Mouse (Mus musculus) thymus, postnatal 14 days (tissue): Measurements from ENCODE around the gene Zfp219.
"Not testable (repeated sequence)": the region's sequence is repeated elsewhere in the genome, so short reads cannot be mapped to it uniquely, and the experiment has no call there.

ENCODE experiments used
- DNase-seq: peaks from one replicate; pipeline ENCODE4 v3.0.0; 2021

The Zfp219 gene

DNA sequence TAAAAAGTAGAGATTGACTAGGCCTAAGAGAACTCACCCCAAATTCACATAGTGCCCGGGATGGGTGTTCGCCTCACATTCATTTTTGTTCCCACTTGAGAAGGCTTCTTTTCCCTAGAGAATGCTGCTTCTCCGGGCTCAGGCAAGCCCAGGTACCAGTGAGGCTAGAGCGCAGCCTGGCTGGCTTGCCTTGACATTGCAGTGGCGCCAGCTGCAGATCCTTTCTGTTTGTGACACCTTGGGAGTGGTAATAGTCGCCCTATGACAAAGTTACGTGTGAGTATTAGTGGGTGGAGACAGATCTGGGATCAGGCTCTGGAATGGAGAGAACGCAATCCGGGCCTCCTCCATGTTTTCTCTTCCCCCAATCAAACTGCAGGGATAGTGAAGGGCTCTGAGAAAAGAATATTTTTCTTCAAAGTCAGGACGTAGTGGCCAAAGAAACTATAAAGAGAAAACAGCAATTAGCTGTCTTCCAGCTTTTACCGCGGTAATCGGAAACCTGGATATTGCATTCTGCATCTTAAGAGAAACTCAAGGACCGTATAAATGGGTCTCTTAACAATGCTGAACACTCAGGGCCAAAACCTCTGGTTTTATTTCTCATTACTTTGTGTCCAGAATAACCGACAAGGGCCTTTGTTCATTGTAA is at the start of gene Zfp219:
Gene Zfp219, minus strand, starts transcription at position 248 of the 652 bp plus-strand sequence.
- peak; percentile 82 for DNase-seq

DNA sequence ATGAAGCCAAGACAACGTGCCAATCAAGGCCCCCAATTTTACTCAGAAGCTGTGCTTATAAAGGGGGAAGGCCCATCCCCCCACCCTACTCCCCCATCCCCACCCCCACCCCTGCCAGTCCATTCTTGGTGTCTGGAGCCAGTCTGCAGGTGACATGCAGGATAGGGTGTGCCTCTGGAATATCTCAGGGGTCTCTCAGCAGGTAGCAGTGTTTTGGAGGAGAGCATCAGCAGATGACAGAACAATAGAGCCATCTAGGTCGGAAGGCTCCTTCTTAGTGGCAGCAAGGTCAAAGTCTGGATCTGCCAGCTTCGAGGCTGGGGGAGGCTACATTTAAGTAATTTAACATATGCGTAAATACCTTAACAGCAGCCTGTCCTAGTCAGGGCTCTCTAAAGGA is 45.6 kb upstream of the Zfp219 start:
- no peak for DNase-seq

DNA sequence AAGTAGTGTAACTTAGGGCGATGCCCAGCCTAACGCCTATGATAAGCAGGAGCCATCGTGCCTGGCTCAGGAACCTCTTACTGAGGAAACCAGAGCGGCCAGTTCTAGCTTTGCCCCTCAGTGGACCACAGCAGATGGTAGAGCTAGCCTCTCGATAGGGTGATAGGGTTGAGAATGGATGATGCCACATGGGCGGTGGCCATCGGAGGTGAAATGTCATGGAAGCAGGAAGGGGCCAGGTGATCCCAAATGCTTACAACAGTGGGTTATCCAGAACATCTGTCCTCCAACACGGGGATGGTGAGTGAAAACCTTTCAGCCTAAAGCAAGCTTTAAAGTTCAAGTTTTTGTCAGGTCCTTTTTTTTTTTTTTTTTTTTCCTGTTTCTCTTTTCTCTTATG is 41.3 kb upstream of the Zfp219 start:
- DNase-seq: no peak

DNA sequence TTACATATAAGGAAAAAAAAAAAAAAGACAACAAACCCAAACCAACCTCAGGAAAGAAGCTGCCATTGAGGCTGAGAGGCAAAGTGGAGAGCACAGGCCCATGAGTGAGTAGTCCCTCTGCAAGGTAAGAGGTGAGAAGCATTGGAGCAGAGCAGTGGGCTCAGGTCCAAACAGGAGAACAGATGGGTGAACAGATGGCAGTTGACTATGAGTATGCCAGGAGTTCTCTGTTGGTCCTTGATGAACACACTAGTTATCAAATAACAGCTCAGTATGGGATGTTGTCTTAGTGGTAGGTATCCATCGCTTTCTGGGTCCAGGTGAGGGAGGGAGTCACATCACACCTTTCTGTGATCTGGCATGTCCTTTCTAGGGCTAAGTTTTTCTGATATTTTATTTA is 40.3 kb upstream of the Zfp219 start:
- no peak for DNase-seq

DNA sequence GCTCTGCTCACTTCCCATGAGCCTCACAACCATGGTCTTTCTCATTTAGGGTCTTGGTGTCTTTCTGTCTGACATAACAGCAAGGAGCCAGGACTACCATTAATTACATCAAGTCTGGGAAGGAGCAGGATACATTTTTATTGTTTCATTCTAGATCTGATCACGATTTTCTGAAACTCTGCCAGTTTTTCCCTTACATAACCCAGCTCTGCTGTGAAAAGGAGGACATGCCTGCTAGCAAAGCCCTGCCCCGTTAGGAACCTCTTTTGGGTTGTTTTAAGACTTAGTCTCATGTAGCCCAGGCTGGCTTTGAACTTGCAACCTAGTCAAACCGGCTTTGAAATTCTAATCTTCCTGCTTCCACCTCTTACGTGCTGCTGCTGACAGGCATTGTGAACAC is 39.4 kb upstream of the Zfp219 start:
- DNase-seq: no peak

DNA sequence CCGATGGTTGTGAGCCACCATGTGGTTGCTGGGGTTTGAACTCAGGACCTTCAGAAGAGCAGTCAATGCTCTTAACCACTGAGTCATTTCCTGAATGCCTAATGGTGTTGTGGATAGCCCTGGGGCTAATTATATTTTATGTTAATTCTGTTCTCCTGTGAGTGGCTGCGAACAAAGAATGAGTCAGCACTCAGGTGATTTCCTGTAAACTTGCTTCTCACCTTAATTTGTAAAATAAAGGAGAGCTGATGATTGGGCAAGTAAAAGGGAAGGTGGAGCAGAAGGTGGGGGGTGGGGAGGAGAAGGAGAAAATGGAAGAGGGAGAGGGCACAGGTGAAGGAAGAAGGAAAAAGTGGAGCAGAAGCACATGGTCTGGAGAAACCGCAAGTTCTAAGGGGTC is 32.2 kb upstream of the Zfp219 start:
- not testable (repeated sequence) for DNase-seq

DNA sequence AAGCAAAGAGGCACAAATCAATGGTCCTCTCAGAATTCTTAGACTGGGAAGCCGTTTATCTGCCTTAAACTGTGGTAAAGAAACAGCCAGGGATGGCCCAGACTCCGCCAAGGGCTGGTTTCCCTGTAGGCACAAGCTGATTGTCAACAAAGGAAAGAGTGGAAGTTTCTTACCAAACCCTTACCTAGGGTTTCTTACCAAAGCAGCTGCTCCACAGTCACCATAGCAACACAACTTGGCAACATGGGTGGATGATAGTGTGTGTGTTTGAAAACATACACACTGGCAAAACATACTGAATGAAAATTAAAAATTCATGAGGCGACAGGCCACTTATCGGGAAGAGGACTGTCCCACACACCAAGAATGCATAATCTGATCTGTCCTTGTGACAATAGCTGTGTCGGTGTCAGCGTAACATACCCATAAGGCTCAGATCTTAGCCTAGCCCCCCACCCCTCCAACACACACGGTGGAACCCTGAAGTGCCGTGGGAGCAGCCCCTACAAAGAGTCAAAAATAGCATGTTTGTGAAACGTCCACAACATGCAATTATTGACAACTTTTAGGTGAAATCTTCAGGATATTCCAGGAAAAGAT is 25.5 kb upstream of the Zfp219 start:
- DNase-seq: no peak

DNA sequence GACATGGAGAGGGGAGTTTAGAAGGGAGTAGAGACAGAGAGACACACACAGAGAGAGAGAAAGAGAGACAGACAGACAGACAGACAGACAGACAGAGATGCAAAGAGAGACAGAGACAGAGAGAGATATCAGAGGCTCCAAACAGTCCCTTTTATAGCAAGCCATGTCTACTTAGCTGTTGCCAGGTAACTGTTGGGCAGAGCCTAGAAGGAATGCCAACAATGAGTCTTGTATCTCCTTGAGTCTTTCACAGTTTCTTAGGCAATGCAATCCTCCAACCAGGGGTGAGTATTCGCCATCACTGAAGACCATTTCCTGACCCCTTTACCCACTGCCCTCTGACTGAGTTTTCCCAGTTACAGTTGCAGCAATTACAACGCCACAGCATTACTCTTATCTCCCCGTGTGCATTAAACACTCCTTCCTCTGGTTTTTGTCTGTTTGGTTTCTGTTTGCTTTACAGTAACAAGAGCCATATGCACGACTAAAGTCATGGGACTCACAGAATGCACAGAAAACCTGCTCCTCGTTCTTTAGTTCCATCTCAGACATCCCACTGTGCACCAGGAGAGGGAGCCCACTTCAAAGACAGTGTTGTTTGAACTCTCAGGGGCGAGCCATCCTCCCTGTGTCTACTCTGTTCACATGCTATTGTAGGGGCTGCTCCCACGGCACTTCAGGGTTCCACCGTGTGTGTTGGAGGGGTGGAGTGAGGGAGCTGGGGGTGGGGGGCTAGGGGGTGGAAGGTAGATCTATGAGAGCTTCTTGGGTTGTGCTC is 24.6 kb upstream of the Zfp219 start:
- DNase-seq: peak; percentile 68

DNA sequence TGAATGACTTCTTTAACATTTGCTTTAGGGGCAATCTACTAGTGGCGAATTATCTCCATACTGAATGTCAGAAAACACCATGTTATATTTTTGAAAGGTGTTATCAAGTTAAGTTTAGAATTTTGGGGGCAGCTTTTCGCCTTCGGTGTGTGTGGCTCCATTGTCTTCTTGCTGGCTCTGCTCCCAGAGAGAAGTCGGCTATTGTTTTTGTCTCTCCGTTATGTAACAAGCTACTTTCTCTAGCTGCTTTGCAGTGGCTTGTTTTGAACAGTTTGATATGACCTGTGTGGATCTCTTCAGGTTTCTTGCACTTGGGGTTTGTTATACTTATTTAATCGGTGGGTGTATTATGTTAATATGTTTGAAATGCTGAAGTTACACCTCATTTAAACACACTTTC is 22.9 kb upstream of the Zfp219 start:
- DNase-seq: no peak

DNA sequence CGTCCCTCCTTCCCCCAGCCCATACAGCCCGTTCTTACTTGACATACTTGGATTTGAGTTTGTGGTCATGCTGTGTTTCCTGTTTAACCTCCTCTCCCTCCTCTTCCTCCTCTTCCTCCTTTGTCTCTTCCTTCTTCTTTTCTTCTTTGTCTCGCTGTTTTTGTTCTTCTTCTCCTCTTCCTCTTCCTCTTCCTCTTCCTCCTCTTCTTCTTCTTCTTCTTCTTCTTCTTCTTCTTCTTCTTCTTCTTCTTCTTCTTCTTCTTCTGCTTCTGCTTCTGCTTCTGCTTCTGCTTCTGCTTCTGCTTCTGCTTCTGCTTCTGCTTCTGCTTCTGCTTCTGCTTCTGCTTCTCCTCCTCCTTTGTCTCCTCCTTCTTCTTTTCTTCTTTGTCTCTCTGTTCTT is 21.8 kb upstream of the Zfp219 start, which contains the start of gene Olfr221:
Gene Olfr221, minus strand, starts transcription at position 101 of the 400 bp plus-strand sequence.
- DNase-seq: not testable (repeated sequence)

DNA sequence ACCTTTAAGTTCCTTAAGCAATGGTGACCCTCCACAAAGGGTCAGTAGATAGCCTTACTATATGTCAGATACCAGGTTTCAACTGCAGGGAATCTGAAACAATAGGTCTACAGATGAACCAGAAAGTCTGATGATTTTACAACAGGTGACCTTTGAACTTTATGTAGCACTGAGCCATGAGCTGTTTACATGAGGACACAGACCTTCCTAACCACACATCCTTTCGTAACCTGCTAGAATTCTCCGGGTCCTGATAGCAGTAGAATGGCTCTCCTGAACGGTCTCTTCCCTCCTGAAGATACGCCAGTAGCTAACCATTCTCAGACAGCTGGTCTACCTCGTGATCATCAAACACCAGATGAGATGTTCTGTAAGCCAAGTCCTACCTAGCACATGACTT is 18.8 kb upstream of the Zfp219 start:
- DNase-seq: no peak

DNA sequence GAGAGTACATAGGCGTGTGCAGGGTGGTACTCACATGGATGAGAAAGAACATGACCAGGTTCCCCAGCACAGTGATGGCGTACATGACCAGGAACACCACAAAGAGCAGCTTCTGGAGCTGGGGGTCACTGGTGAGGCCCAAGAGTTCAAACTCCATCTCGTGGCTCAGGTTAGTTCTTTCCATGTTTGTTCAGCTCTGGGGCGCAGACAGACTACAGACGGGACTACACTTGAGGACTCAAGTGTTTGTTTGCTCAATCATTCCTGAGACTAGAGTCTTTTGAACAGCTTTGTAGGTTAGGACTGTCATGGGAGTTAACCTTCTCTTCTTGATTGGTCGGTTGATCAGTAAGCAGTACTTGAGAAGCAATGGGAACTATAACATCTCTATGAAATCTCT is 15.4 kb upstream of the Zfp219 start:
- no peak for DNase-seq

DNA sequence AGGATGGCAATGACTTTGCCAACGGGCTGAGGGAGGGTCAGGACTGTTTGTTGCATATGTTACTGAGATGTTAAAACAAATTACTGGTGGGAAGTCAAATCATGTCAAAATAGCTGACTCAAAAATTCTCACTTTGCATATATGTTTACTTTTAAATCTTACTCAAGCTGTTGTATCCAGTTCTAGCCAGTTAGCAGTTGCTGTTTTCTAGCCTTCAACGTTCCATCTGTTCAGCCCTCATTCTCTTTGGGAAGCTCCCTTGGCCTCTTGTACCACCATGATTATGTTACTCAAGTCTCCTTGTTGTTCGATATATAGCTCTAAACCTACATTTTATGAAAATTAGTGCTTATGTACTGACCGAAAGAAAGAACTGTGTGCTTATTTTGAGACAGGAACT is 5.8 kb upstream of the Zfp219 start:
- DNase-seq: no peak

DNA sequence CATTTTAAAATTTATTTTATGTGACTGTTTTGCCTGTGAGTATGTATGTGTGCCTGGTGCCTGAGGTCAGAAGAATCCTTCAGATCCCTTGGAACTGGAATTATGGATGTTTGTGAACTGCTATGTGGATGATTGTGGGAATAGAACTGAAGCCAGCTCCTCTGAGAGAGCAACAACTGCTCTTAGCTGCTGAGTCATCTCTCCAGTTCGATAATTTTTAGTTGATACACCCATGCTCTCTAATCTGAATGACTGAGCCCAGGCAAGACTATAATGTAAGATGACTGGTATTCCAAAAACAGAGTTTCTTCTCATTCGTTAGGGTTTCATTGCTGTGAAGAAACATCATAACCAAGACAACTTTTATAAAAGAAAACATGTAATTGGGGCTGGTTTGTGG is 3.6 kb upstream of the Zfp219 start:
- DNase-seq: no peak

DNA sequence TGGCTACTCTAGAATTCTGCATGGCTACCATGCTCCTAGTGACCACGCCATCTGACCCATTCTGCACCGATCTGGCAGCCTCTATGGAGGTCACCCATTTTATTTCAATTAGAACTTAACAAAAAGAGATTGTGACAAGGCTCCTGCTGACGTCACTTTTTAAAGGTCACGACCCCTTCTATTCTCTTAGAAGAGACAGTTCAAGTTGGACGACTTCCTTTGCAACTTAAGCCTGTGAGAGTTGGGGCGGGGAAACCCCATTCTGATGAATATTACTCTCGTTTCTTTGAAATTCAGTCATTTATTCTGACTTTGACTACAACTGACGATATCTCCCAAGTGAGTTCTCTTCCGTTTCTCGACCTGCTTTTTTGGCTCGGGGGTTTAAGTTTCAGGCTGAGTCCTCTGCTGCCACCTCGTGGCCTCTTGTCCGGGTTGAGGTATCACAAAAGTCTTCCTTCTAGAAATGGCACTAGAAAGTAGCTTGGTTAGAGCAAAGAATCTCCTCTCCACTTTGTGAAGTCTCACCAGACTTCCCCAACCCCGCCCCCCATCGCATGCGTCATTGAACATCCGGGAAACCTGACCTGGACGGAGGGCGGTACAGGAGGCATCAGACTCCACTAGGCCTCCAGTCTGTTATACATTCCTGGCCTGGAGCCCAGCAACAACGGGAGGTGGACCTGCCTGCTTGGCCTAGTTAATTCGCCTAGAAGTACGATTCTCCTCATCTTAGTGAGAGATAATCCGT is 2.4 kb upstream of the Zfp219 start:
- DNase-seq: peak; percentile 94

DNA sequence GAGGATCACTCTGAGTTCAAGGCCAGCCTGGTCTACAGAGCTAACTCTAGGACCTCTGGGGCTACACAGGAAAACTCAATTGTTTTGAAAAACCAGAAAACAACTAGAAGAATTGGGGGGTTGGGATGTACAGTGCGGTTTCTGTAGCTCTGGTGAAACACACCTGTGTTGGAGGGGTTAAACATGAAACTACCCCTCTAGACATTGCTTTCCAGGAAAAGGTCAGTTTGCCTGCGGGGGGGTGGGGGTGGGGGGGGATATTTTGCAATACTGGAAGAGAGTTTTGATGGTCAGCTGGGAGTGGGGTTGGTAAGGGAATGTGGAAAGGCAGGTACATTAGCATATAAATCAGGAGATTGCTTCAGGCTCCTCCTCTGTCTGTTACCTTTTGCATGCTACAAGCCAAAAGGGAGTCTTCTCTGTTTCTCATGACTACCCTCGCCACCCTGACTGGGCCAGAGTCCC is 1.7 kb upstream of the Zfp219 start:
- DNase-seq: no peak

DNA sequence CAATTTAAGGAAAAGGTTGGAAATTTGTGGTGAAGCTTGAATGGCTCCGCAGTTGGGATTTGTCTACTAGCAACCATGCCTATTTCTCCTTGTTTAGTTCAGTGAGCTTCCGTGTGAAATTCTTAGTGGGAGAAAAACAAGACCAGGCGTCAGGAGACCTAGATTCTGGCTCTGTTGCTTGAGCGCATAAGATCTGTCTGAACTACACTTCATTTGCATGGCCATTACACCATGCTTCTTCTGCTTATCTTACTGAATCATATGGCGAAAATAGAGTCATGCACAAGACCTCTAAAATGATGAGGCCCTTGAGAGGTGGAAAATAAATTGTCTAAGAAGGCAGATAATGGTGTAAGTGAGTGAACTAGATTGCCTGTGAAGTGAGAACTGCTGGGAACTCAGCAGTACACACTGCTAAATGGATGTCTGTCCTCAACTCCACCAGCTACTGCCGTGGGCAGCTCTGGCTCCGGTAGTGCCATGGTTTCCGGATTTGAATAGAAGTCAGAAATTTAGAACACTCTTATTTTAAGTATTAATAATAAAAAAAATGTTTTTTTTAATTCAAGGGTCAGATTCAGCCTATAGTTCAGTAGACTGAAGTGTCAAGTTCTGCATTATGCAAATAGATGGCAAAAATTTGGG is 1.2 kb upstream of the Zfp219 start:
- DNase-seq: no peak

DNA sequence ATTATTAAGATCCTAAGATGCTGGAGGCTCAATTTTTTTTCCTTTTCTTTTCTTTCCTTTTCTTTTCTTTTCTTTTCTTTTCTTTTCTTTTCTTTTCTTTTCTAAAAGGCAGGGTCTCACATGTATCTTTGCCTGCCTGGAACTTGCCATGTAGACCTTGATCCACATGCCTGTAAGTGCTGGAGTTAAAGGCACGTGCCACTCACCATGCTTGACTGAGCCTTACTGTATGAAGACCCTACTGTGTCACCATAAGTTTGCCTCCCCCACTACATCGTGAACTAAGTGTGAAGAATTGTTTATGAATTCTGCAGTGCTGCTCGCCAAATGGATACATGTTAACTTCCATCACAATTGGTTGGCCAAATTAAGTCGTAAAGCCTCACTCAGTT is 601 bp upstream of the Zfp219 start:
- DNase-seq: no peak

DNA sequence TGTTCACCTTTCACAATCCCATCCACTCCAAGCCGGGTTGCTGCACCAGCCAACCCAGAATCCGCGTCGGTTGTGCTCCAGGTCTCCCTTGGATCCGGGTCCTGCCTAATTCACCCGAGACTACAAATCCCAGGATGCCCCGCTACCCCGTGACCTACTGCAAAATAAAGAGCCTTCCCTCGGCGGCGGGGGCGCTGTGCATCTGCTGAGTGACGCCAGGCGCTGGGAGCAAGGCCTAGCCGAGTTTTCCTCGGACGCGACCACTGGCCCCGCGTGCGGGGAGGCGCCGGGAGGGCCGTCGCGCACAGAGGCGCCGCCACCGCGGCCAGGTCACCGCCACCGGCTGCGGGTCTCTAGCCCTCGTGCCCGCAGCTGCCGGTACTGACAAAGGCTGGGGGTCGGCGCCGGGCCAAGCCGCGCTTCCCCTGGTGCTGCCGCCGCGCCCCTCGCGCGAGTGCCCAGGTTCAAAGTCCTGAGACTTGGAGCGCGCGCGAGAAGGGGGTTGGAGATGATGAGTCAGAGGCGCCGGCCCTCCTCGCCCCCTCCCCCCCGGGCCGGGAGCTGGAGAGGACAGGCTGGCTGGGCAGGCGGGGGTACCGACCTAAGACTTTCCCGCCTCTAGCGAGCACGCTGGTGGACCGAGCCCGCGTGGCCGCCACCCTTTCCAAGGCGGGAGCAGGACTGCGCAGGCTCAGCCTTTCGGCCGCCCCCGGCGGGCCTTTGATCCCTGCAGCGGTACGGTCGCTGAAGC is 768 bp downstream of the Zfp219 start:
- DNase-seq: peak; percentile 98

DNA sequence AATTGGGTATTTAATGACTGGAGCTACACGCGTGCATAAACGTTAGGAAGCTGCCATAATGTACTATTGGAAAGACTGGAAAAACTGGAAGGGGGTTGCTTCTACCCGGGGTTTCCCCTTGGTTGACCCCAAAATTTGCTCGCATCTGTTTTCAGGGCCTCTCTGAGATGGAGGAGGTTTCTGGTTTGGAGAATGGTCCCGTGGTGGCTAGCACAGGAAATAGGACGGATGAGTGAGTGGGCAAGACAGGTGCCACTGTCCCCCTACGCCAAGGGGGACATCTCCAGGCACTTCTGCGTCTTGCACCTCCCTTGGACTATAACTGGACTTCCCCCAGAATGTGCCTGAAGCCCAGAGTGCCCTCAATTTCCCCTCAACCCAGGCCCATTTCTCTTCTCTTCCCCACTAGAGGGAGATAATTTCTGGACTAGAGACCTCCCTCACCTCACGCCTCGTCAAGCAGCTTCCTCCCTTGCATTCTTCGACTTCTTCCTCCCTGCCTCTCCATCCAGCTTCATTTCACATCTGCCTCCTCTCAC is 1.4 kb downstream of the Zfp219 start:
- DNase-seq: no peak

DNA sequence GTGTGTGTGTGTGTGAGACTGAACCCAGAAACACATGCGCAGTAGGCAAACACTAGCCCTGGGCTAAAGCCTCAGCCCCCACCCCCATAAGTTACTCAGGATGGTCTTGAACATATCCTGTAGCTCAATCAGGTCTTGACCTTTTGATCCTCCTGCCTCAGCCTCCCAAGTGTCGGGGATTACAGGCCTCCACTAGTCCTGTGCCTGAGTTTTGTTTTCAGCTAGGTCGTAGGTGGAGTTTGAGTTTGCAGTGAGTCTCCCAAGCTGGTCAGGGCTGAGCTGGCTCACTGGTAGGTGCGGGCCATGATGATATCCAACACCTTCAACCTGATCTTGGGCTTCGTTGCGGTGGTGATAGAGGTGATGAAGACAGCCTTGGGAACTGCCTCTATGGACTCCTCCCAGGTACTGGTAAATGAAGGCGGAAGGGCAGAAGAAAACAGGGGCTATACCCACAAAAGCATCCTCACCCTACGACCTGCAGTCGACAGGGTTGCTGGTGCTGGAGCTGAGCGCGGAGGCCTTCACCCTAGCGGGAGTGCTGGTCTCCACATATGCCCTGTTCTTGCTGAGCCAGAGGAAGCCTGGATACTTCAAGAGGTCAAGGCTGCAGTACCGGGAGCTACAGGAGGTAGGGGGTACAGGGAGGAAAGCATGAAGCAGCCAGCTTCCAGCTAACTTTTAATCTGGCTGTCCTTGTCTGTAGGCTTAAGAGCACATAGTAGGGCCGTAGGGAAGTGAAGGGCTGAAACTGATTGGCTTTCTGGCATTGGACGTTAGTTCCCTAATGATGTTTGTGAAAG is 2.1 kb downstream of the Zfp219 start:
- DNase-seq: no peak
